Mouse (Mus musculus): Measurements from ENCODE around the gene Smco2.

The Smco2 gene

DNA sequence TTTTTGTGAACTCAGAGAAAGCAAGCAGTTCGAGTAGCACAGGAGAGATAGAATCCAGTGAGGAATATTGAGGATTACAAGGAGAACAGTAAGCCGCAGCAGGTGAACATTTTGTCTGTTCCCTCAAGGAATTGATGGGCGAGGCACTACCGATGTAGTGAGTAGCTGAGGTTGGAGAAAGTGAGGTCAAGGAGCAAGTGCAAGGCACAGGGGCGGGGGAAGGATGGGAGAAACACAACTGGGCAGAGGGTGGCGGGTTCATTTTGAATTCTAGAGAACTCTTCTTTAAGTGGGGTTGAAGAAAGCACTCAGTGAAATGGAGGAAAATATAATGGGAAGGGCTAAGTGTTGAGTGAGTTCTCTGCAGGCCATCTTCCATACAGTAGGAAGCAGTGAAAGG lies 48.8 kb downstream of the Smco2 start:
- DNase-seq (ENCODE audit: low read depth in 1 of 2, low spot score in 2 of 2), result no peak

DNA sequence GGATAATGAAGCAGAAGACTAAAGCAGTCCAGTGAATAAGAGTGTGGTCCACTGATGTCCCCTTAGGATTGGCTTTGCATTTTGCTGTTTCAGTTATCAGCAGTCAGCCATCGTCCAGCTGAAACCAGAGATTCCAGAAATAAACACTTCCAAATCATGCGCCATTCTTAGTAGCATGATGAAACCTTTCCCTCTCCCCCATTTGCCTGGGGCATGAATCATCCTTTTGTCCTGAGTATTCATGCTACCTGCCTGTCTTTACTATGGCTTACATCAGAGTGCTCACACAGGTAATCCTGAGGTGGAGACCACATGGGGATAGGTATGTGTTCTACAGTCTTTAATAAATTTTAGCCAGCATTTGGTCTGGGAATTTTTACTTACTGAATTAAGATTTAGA lies 49.7 kb downstream of the Smco2 start:
- DNase-seq (ENCODE audit: low read depth in 1 of 2, low spot score in 2 of 2), result no peak

DNA sequence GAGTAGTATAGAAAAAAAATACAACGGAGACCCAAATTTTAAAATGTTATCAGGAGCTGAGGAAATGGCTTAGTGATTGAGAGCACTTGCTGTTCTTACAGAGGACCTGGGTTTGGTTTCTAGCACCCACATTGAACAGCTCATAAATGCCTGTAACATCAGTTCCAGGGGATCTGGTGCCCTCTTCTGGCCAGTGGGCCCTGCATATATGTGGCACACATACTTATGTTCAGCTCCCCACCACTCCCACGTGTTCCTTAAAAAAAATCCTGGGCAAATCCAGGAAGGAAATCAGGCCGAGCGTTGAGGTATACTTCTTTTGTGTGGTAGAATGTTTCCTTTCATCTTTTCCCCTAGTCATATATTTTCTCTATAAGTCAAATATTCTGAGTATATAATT lies 52.0 kb downstream of the Smco2 start:
- no peak for DNase-seq (ENCODE audit: low read depth in 1 of 2, low spot score in 2 of 2)

DNA sequence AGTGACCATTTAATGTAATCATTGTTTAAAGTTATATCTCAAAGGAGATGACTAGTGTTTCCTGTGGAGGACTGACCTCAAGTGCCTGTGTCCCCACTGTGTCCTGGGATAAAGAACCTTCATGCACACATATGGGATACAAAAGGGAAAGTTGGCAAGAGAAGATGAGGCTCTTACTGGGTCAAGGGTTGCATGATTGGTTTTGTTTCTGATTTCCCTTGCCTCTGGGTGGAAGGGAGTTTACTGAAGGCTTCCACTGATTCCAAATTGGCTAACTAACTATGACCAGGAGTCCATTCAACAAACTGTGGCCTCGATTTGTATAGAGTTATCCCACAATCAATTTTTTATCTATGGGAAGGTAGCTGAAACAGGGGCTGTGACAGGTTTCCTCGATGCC lies 53.7 kb downstream of the Smco2 start:
- no peak for DNase-seq (ENCODE audit: low read depth in 1 of 2, low spot score in 2 of 2)

DNA sequence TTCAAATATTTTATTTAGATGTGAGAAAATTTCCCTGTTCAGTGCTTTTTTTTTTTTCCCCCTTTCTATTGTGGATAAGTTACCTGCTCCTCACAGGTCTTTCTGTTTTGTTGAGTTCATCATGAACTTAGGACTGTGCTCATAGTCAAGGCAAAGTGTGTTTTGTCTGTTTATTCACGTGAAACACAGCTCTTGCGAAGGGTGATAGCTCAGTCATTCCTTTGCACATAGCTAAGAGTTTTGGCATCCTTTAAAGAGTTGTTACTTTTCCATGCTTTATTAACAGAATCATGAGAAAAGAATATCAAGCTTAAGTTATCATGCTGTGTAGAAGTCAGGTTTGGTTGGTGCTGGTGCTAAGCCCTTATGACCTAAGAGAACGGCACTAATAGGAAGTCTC lies 54.8 kb downstream of the Smco2 start:
- no peak for DNase-seq (ENCODE audit: low read depth in 1 of 2, low spot score in 2 of 2)

DNA sequence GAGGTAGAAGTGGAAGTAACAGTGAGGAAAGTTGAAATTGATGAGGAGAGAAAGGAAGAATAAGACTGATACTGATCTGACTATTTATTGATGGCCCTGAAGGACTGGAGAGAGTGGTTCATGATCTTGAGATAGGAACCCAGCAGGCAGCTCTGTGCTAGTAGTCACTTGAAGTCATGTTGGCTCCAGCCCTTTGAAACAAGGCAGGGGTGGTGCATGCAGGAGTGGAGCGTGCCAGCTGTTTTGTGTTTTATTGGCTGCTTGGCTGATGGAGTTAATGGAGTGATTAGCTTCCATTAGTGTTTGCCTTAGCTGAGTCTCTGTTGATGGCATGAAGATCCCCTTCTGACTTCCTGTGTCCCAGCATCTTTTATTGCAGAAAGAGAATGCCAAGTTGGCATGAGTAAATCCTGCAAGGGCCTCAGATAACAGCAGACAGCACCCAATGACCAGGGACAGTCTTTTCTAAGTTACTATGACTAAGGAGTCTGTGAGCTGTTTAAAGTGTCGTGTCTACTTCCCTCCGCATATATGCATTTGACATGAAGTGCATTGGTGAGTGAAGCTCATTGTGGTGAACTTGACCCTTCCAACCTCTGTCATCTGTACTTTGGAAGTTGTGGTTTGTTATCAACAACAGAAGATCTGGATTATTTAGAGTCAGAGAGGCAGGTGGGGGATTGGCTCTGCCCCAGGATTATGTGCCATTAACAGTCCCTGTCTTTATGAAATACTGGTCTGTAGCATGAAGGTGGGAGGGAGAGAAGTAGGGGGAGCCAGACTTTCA lies 56.3 kb downstream of the Smco2 start:
- DNase-seq (ENCODE audit: low read depth in 1 of 2, low spot score in 2 of 2), result no peak

DNA sequence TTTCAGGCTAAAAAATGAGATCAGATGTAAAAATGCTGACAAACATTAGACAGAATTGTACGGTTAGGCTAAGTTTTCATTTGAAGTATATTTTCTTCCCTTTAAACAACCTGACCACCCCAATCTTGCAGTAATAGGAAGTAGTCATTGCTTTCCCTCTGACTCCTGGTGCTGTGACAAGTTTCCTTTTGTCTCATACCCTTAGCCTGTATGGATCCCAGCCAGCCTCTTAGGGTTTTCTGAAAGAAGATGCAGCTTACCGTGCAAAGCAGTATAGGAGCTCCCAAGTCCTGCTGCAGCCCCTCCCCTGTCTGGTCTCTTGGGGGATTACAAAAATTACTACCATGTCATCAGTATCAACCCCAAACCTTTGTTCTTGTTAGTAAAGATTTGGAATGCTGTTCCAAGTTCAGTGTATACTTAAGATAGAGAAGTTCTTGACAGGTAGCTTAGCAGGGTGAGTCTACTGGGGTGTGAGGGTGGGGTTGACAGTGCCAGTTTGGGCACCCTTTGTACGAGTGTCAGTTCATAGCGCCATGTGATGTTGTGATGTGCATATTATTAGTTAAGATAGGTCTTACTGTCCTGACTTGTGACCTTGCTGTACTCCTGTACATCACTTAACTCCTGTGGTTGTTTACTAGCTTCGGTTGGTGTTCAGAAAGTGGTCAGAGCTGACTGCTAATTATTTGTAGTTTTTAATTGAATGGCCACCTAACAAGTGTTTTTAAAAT lies 57.3 kb downstream of the Smco2 start:
- no peak for DNase-seq (ENCODE audit: low read depth in 1 of 2, low spot score in 2 of 2)

DNA sequence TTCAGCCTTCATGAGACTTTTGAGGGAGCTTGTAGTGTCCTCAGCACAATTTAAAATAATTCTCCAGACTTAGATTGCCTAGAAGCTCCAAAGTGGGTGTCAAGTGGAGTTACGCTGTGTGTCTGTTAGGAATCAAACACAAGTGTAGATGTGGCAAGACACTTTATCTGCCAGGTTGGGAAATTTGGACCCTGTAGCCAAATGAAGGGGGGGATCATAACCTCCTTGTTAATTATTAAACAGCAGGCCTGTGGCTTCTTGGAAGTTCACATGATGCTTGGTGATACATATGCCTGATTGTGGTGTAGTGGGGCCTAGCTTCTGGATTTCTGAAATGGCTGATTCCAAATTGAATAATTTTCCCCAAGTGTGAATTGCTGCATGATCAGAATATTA lies 57.9 kb downstream of the Smco2 start:
- DNase-seq (ENCODE audit: low read depth in 1 of 2, low spot score in 2 of 2), result no peak

DNA sequence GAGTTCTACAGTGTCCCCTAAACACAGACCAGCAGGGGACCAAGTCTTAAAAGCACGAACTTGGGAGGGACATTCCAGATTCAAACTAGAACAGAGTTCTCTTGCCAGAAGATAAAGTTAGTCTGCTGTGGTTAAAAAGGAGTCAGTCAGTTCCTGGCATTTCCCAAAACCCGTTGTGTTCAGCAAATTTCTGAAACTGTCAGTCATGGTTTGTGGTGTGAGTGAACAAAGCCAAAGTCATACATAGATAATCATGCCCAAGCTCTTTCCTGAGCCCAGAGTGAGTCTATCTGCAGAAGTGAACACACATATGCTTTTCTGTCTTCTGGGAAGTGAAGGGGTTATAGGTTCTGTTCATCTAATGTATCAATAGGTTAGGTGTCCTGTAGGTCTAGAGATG lies 58.9 kb downstream of the Smco2 start:
- no peak for DNase-seq (ENCODE audit: low read depth in 1 of 2, low spot score in 2 of 2)

DNA sequence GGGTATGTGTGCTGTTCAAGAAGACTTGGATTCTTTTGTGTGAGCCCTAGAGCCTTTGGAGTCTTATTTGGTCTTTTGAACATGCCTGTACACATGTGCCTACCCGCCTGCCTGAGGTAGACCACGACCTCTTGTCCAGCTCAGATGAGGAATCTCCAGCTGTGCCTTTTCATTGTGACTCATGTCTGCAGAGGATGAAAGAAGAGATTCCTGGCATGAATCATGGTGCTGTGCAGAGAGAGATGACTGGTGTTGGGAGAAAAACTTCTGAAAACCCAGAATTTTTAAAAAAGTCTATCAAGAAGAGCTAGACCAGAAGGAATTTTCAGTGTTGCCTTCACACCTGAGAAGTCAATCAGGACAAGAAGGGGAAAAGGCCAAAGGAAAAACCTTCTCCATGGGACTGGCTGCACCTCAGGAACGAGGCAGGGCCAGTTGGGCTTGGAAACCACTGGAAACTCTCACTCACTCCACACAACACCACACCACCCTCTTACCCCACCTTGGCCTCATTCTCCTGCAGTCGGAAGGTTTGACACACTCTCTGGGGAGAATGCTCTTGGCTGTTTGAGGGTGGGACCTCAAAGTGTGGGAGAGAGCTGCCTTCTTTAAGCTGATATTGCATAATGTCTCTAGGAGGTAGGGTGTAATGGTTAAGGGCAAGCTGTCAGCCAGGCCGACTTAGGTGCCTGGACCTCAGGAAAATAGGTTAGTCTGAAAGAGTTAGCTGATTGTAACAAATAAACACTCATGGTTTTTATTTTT lies 60.0 kb downstream of the Smco2 start:
- DNase-seq (ENCODE audit: low read depth in 1 of 2, low spot score in 2 of 2), result no peak

DNA sequence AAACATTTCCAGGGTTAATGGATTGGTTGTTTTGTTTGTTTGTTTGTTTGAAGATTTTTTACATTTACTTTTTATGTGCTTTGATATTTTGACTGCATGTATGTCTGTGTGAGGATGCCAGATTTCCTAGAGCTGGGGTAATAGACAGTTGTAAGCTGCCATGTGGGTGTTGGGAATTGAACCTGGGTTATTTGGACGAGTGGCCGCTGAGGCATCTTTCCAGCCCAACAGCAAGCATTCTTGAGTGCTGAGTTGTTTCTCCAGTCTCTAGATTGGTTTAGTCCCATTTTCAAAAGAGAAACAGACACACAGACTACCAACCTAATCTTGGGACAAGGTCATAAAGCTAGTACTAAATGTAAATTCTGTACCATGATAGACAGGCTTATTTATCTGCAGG lies 60.9 kb downstream of the Smco2 start:
- no peak for DNase-seq (ENCODE audit: low read depth in 1 of 2, low spot score in 2 of 2)

DNA sequence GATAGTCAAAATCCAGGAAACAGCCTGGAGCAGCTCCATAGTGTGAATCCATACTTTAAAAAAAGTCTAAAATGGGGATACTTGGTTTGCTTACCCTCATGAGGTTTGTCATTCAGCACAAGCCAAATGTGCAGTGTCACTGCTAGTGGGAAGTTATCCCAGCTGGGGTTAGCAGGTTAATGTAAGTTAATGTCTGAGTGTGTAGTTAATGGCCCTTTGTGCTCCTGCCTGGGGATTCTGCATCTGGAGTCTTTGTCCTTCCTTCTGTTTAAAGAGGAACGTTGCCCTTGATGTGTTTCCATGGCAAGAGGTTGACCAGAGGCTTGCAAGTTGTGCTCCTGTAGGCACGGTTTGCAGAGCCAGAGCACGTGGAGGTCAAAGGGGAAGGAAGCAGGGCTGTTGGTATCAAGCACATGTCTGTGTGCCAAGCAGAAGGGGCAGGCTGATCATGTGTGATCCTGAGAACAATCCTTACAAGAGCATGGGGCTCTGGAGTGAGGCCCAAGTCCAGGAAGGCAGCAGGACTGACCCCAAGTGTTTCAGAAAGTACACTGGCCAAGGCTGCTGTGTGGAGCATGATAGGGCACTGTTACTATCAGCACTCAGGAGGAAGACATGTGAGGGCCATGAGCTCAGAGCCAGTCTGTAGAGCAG lies 63.1 kb downstream of the Smco2 start:
- no peak for DNase-seq (ENCODE audit: low read depth in 1 of 2, low spot score in 2 of 2)

DNA sequence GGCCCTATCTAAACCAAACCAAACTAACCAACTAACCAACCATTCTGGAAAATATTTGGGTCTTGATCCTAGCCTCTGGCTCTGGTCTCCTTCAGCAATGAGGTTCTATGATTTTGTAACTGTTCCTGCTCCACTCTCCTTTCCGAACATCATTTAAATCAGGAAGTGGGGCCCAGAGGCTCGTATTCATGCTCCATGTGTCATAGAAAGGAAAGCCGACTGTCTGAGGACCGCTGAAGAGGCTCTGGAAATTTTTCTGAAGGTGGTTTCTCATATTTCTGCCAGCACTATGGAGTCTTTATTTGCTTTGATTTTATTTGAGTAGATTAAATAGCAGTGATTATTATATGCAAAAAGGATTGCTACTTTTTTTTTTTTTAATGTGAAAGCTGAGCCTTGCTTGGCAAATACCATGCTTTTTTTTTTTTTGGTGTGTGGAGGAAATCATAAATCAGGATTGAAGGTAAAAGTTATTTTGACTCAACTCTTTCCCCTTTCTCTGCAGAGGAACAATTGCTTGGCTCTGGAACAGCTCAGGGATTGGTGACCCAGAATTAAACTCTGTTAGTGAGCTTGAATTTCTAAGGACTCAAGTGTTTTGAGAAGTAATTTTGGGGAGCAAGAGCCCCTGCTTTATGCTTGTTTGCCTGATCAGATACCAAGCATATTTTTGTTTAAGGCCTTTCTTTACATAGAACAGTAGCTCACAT lies 63.7 kb downstream of the Smco2 start:
- no peak for DNase-seq (ENCODE audit: low read depth in 1 of 2, low spot score in 2 of 2)

DNA sequence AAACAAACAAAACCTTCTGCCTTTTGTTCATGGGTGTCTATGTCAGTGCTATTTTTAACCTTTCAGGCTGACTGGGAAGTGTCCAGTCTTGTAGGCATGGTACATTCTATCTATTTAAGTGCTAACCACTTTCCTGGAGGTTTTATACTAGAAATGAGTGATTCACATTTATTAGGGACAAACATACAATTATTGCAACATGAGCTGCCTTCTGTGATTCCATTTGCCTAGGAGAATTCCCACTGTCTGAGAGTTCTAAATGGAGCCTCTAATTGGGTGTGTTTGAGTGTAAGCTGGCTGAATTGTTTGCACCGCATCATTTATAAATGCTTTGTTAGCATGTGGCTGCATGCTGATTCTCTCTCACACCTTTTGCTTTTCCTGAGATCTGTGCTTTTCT lies 65.9 kb downstream of the Smco2 start:
- DNase-seq (ENCODE audit: low read depth in 1 of 2, low spot score in 2 of 2), result no peak

DNA sequence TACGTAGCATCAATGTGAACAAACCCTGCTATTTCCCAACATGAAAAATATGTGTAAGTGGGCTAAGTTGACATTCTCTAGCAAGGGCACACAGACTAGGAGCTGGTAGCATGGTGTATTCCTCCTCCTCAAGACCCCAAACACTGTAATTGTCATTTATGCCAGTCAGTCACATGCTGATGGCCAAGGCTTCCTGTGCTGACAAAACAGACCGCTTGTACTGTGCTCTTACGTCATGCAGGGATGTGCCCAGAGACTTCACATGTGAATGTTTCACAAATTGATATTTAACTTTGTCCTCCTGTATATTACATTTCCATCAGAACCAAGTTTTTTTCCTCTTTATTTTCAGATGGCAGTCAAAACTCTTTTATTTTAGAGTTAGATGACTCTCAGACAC lies 67.5 kb downstream of the Smco2 start:
- no peak for DNase-seq (ENCODE audit: low read depth in 1 of 2, low spot score in 2 of 2)

DNA sequence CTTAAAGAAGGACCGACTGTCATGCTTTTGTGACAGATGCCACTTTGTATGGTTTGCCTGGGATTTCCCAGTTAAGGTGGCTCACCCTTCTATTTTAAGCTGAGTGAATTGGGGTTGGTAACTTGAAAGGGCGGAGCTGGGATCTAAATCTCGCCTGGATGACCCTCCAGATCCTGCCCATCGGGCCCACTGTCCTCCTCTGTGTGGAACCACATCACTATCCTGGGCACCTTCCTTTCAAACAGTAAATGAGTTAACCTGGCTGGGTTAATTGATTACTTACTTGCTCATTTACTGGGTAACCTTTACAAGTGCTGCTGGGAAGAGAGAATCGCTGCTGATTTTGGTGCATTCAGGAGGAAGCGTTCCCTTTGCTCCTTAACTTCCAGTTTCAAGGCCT lies 68.4 kb downstream of the Smco2 start:
- DNase-seq (ENCODE audit: low read depth in 1 of 2, low spot score in 2 of 2), result no peak
